Mouse (Mus musculus) liver, embryonic 11.5 days (tissue): ENCODE measurements around the gene Mst1r. TPM values are rescaled to one million over a fixed set of nuclear protein-coding genes. Genes with fewer than 3 reads are reported as not detected.

Source experiments
- ATAC-seq: fragments of 200-750 bp; cut with Nextera tagmentation; replicated peaks from 2 replicates; pipeline ENCODE4 v1.8.0; 2017; ENCODE audit warnings: moderate number of reproducible peaks, mild to moderate bottlenecking, moderate TSS enrichment, moderate library complexity; ENCODE audit not compliant: low FRiP score
- DNase-seq: peaks from one replicate; pipeline ENCODE4 v3.0.0-alpha.2; 2017; ENCODE audit warnings: low spot score
- H3K27ac ChIP-seq: fragments of 300-500 bp; sonication (generic); 2 replicates; pipeline ENCODE4 v1.5.1; 2014; ENCODE audit warnings: mild to moderate bottlenecking, low read depth, low read length, control low read depth
- H3K27me3 ChIP-seq: fragments of 300-500 bp; sonication (generic); replicated peaks from 2 replicates; pipeline ENCODE4 v1.6.1; 2014; ENCODE audit warnings: low read length, mixed read lengths; ENCODE audit not compliant: control insufficient read depth, insufficient read depth
- H3K36me3 ChIP-seq: fragments of 300-500 bp; sonication (generic); 2 replicates; pipeline ENCODE4 v1.6.1; 2014; ENCODE audit warnings: mild to moderate bottlenecking, low read length, moderate library complexity, mixed read lengths; ENCODE audit not compliant: control insufficient read depth, insufficient read depth
- H3K4me1 ChIP-seq: fragments of 300-500 bp; sonication (generic); replicated peaks from 2 replicates; pipeline ENCODE4 v1.6.1; 2014; ENCODE audit warnings: low read length, mixed read lengths; ENCODE audit not compliant: control insufficient read depth, insufficient read depth
- H3K4me2 ChIP-seq: fragments of 300-500 bp; sonication (generic); 2 replicates; pipeline ENCODE4 v1.6.1; 2014; ENCODE audit warnings: mild to moderate bottlenecking, control low read depth, moderate library complexity
- H3K4me3 ChIP-seq: fragments of 300-500 bp; sonication (generic); 2 replicates; pipeline ENCODE4 v1.5.1; 2014; ENCODE audit warnings: low read depth, low read length, control low read depth
- H3K9ac ChIP-seq: fragments of 300-500 bp; sonication (generic); 2 replicates; pipeline ENCODE4 v1.6.1; 2014; ENCODE audit warnings: low read depth, low read length, control low read depth
- H3K9me3 ChIP-seq: fragments of 300-500 bp; sonication (generic); 2 replicates; pipeline ENCODE4 v1.6.1; 2016; ENCODE audit warnings: low read length, inconsistent platforms, mixed read lengths; ENCODE audit not compliant: control insufficient read depth
- WGBS: fragments of 180-500 bp; shearing (Covaris S2); extraction: QIAGEN DNeasy Blood & Tissue Kit; methylation state at CpG from one replicate; pipeline ENCODE4 v1.1.7; 2014; 5-methylcytosine and 5-hydroxymethylcytosine counted together
- polyA plus RNA-seq: library from polyadenylated mRNA; unstranded; fragments of >200 nt; fragmentation: Nextera tagmentation; extraction: Ambion mirVana; gene quantifications from 2 replicates; pipeline ENCODE4 v1.2.1, GENCODE M21; 2014

Mst1r gene
- polyA plus RNA-seq, 1 experiment from 2014 or later = 1.3 TPM

DNA sequence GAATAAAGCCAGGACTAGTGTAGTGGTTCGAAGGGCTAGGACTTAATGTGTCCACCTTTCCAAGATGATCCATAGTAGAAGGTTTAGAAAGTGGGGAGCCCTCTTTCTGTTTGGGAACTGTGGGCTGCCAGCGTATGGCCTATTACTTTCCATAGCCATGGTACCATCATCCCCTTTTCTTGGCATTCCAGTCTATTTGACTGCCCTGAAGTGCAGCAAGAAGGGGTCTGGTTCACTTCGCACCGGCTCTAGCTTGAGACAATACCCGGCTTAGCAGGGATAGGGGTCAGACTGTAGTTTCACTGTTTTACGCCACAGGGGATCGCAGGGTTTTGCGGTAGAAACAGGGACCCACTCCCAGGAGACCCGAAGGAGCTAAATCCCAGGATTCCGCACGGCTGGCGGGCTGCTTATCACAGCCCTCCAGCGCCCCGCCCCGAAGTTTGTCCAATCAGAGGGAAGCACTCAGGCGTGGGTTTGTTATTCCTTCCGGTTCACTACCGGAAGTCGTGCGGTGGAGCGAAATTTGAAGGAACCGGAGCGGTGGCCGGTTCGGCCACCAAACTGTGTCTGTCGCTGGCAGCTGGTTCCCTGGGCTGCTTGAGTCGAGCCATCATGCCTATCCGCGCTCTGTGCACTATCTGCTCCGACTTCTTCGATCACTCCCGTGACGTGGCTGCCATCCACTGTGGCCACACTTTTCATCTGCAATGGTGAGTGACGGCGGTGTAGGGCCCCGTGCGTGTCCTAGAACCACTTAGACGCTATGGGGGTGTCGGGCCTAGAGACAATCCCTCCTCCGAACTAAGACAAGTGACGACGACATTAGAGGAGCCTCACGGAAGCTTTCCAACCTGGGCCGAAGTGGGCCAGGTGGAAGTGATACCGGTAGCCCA lies 44.0 kb downstream of the Mst1r start:
- H3K4me3 ChIP-seq = peak overlapping the region; percentile 72
- no peaks in the 10 kb centered on the region for H3K9me3 ChIP-seq
- peak overlapping the region; percentile 66 for H3K4me2 ChIP-seq
- H3K27ac ChIP-seq = peak overlapping the region; percentile 33; the same call in 1 of the 2 replicates
- peak overlapping the region; percentile 78 for H3K9ac ChIP-seq
- DNase-seq (peak; percentile 84), ATAC-seq (peak; percentile 87)
- no peaks in the 10 kb centered on the region for H3K27me3 ChIP-seq
- WGBS = 17% methylated on average over 45 of the region's 45 CpGs
- no peaks in the 10 kb centered on the region for H3K36me3 ChIP-seq
- H3K4me1 ChIP-seq = peaks cover 12% of the 10 kb centered on the region

- no peak overlapping the region for H3K9ac ChIP-seq
- H3K4me3 ChIP-seq = no peak overlapping the region
- no peaks in the 10 kb centered on the region for H3K27me3 ChIP-seq
- DNase-seq (no peak), ATAC-seq (no peak)
- H3K4me2 ChIP-seq = no peak overlapping the region
- WGBS = 79% methylated on average over 6 of the region's 6 CpGs
- peaks cover 12% of the 10 kb centered on the region for H3K4me1 ChIP-seq
- no peak overlapping the region for H3K27ac ChIP-seq
- no peaks in the 10 kb centered on the region for H3K9me3 ChIP-seq
- H3K36me3 ChIP-seq = peaks cover 18% of the 10 kb centered on the region
These were observed 49.1 kb downstream of the Mst1r start for GRCm38 (mm10) chr9:107955613-107956289.

DNA sequence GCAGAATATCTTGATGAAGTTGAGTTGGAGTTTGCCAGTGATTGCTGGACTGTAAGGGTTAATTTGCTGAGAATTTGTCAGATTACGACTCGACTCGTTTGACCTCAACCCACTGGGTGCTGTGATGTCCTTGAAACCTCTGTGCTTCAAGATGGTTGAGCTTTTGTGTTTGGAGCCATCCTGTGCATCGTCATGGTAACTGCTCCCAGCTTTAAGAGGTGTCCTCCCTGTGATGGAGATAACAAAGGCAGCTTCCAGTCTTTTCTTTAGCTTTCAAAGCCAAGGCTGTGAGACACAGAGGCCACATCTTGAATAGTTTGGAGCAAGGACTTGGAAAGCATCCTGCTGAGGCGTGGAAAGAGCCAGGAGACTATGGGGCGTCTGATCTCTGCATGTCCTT lies 50.5 kb downstream of the Mst1r start:
- no peak overlapping the region for H3K9ac ChIP-seq
- no peaks in the 10 kb centered on the region for H3K27me3 ChIP-seq
- H3K4me2 ChIP-seq = no peak overlapping the region
- WGBS = 70% methylated on average over 6 of the region's 6 CpGs
- H3K27ac ChIP-seq = no peak overlapping the region
- no peaks in the 10 kb centered on the region for H3K9me3 ChIP-seq
- DNase-seq (no peak), ATAC-seq (no peak)
- no peak overlapping the region for H3K4me3 ChIP-seq
- H3K36me3 ChIP-seq = peaks cover 21% of the 10 kb centered on the region
- peaks cover 5% of the 10 kb centered on the region for H3K4me1 ChIP-seq

- Histone ChIP-seq H3K27me3 (no peaks in the 10 kb centered on the region), H3K4me3 (no peak overlapping the region), H3K9ac (no peak overlapping the region), H3K9me3 (no peaks in the 10 kb centered on the region), H3K4me2 (no peak overlapping the region), H3K4me1 (0 out of 2 replicates have a peak, but pooled peaks cover 4% of the 10 kb centered on the region), H3K36me3 (peaks cover 25% of the 10 kb centered on the region), H3K27ac (no peak overlapping the region)
- DNase-seq (no peak), ATAC-seq (no peak)
- 66% methylated on average over 6 of the region's 6 CpGs for WGBS
These were observed 53.2 kb downstream of the Mst1r start for GRCm38 (mm10) chr9:107959896-107960295.

DNA sequence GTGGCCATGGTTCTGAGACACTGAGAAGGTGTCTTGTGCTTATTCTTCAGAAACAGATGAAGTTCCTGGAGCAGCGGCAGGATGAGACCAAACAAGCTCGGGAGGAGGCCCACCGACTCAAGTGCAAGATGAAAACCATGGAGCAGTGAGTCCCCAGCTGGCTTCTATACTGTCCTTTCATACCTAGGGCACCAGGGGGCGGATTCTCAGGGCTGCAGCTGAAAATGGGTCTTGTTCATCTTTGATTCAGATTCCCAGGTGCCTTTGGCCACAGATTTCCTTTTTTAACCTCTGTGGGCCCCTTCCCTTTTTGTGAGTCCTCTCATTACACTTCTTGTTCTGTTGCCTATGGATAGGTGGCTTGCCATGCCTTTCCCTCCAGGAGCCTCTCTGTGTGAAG lies 54.3 kb downstream of the Mst1r start:
- no peak for DNase-seq
- WGBS = 65% methylated on average over 4 of the region's 4 CpGs
- 0 out of 2 replicates have a peak, but pooled peaks cover 4% of the 10 kb centered on the region for H3K4me1 ChIP-seq
- ATAC-seq = no peak
- H3K9me3 ChIP-seq = no peaks in the 10 kb centered on the region
- H3K4me3 ChIP-seq = no peak overlapping the region
- H3K27ac ChIP-seq = no peak overlapping the region
- H3K36me3 ChIP-seq = peaks cover 25% of the 10 kb centered on the region
- H3K9ac ChIP-seq = no peak overlapping the region
- no peaks in the 10 kb centered on the region for H3K27me3 ChIP-seq
- H3K4me2 ChIP-seq = no peak overlapping the region

DNA sequence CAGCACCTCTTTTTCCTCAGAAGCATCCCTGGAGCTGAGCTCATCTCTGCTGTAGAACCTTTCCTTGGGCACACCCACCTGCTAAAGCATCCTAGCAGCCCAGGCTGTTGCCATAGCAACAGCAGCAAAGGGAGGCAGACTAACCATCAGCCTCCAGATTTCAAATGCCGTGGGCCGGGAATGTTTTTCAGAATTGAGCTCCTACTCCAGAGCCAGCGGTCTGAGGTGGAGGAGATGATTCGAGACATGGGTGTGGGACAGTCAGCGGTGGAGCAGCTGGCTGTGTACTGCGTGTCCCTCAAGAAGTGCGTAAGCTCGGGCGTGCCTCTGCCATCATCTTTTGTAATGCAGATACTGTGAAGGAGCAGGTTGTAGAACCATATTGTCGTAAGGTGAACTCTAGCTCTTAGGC lies 54.7 kb downstream of the Mst1r start:
- 91% methylated on average over 10 of the region's 10 CpGs for WGBS
- Histone ChIP-seq H3K4me1 (0 out of 2 replicates have a peak, but pooled peaks cover 4% of the 10 kb centered on the region), H3K4me3 (no peak overlapping the region), H3K9me3 (no peaks in the 10 kb centered on the region), H3K9ac (no peak overlapping the region), H3K4me2 (no peak overlapping the region), H3K36me3 (peaks cover 25% of the 10 kb centered on the region), H3K27ac (no peak overlapping the region), H3K27me3 (no peaks in the 10 kb centered on the region)
- DNase-seq (no peak), ATAC-seq (no peak)

- H3K4me1 ChIP-seq = 0 out of 2 replicates have a peak, but pooled peaks cover 4% of the 10 kb centered on the region
- no peak for DNase-seq
- no peak overlapping the region for H3K27ac ChIP-seq
- ATAC-seq = no peak
- peaks cover 25% of the 10 kb centered on the region for H3K36me3 ChIP-seq
- H3K9ac ChIP-seq = no peak overlapping the region
- whole genome bisulfite sequencing = 77% methylated on average over 5 of the region's 5 CpGs
- no peaks in the 10 kb centered on the region for H3K9me3 ChIP-seq
- no peak overlapping the region for H3K4me2 ChIP-seq
- no peaks in the 10 kb centered on the region for H3K27me3 ChIP-seq
- no peak overlapping the region for H3K4me3 ChIP-seq
These were observed 55.2 kb downstream of the Mst1r start for GRCm38 (mm10) chr9:107961881-107962280.

- WGBS = 88% methylated on average over 9 of the region's 9 CpGs
- Histone ChIP-seq H3K9me3 (no peaks in the 10 kb centered on the region), H3K36me3 (peaks cover 21% of the 10 kb centered on the region), H3K27me3 (no peaks in the 10 kb centered on the region), H3K4me2 (no peak overlapping the region), H3K9ac (no peak overlapping the region), H3K4me3 (no peak overlapping the region), H3K4me1 (0 out of 2 replicates have a peak, but pooled peaks cover 4% of the 10 kb centered on the region), H3K27ac (no peak overlapping the region)
- no peak for DNase-seq
- no peak for ATAC-seq
These were observed 56.2 kb downstream of the Mst1r start for GRCm38 (mm10) chr9:107962916-107963315.
